Mouse (Mus musculus) forelimb bud, embryonic 11.5 days (tissue): ENCODE results near the gene Tfap4.

Source experiments
- DNase-seq: peaks from one replicate; pipeline ENCODE4 v3.0.0-alpha.2; 2012; ENCODE audit warnings: low read depth, low spot score

Tfap4 gene

DNA sequence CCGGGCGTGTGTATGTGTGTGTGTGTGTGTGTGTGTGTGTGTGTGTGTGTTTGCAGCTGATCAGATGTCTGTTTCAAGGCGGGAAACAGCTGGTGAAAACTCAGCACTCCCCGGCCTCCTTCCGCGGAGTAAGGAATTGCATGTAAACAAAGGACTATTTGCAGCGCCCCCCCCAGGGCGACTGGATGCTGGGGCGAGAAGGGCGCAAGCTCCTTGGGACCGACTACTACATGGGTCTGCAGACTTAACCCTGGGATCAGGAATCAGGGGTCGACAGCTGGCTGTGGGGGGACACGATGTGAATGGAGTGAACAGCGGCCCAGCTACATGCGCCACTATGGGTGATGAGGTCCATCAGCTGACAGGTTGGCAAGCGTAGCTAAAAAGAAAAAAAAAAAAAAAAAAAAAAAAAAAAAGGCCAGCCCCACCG, at the start of gene Tfap4:
Gene Tfap4, minus strand, starts transcription at position 140 of the 430 bp plus-strand sequence.
- DNase-seq, result peak; percentile 92

DNA sequence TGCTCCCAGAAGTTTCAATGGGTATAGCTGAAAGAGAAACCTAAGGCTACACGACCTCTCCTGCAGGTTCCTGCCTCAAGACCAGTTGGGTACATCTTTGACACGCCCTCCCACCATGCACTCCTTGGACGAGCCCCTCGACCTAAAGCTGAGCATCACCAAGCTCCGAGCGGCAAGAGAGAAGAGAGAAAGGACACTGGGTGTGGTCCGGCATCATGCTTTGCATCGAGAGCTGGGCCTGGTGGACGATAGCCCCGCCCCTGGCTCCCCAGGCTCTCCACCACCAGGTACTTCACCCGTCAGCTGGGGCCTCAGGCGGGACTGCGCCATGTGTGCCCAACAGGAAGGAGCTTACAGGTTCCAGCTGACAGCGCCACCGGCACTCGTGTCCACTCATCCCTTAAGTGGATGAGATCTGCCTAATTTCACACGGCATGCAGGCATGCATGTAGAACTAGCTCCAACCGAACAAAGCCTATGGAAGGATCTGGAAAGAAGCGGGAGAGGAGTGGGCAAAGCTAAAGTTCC, 48.9 kb upstream of the Tfap4 start:
- no peak for DNase-seq

DNA sequence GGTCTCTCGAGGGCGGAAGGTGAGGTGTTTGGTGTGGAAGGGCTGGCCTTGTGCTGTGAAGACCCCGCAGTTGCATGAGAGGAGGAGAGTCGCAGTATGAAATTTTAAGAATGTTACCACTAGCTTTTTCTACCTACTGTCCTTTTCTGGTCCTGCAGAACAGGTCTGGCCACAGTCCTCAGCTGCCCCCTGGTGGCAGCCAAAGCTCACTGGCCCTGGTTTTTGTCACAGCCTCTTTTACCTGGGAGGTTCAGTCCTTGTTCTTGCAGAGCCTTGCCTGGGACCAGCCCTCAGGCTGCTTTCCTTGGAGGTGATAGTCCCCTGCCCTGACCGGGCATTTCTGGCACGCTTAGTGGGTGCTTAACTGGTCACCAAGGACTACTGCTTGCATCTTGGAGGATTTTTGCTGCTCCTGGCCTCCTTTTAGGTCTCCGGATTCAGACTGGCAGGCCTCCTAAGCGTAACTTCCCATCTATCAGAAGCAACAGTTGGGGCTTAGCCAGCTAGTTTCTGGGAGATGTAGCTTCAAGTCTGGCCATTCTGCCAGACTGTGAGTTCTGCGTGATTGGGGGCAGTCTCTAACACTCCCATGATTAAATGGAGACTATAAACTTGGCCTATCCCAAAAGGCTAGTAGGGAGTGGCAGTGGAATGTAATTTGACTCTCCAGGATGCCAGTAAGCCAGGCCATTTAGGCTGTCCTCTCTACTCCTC, 48.3 kb upstream of the Tfap4 start:
- peak; percentile 86 for DNase-seq

- DNase-seq, result no peak
These were observed 46.9 kb upstream of the Tfap4 start for GRCm38 (mm10) chr16:4606431-4607084.

GRCm38 (mm10) chr16:4605514-4606131, 46.0 kb upstream of the Tfap4 start:
- DNase-seq, result no peak

- DNase-seq, result no peak
These were observed 44.7 kb upstream of the Tfap4 start for GRCm38 (mm10) chr16:4604293-4604837.

GRCm38 (mm10) chr16:4603453-4603837, 43.8 kb upstream of the Tfap4 start:
- no peak for DNase-seq

GRCm38 (mm10) chr16:4602766-4603452, 43.3 kb upstream of the Tfap4 start:
- DNase-seq, result peak; percentile 76

DNA sequence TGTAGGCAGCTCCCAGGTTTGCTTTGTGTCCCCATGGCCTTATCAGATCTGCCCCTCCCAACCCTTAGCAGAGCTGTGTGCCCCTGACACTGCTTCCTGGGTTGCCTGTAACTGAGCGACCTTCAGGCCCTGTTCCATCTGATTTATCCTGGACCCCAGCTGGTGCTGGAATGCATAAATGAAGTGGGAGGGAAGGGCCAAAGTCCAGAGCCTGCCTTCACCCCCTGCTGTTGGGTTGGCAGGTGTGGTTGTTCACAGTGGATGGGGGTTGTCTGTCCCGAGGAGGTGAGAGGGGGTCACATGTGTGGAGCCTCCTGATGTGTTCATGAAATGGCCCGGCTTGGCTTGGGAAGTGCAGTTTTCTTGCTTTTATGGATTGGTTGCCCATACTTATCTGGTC, 42.5 kb upstream of the Tfap4 start:
- no peak for DNase-seq

- no peak for DNase-seq
These were observed 41.2 kb upstream of the Tfap4 start for GRCm38 (mm10) chr16:4600701-4601310.

- DNase-seq, result no peak
These were observed 40.0 kb upstream of the Tfap4 start for GRCm38 (mm10) chr16:4599616-4600015.

GRCm38 (mm10) chr16:4598891-4599543, 39.4 kb upstream of the Tfap4 start:
- no peak for DNase-seq

DNA sequence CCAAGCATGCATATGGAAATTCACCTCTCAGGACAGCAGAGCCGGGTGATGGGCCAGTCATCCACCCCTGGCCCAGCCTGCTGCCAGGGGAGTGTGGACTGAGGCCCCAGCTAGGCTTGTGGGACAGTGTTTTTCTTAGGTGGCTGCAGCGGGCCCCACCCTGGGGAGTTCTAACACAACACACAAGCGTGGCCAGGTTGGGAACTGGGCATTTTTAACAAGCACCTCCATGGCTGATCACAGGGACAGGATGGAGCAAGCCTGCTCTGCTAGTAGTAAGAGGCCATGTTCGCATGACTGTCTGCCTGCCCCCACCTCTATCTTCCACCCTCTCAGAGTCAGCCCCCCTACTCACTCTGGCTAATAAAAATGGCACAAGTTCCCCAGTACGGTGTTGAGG, 38.4 kb upstream of the Tfap4 start:
- DNase-seq, result no peak

DNA sequence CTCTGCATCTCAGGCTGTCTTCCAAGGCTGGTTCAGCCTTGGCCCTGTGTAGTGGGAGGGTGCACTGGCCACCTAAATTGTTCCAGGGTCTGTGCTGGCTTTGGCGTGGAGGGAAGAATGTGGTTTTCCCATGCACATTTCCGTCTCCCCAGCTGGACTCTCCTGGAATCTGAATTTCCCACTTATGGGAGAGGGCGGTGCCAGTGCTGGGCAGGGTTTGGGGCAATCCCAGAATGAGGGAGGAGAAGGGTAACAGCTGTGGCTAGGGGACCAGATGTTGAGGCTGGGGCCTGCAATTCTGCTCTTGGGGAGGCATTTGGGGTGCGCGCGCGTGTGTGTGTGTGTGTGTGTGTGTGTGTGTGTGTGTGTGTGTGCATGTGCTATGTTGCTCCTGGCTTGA, 37.6 kb upstream of the Tfap4 start:
- no peak for DNase-seq

GRCm38 (mm10) chr16:4596836-4597235, 37.2 kb upstream of the Tfap4 start:
- no peak for DNase-seq

- no peak for DNase-seq
These were observed 36.6 kb upstream of the Tfap4 start for GRCm38 (mm10) chr16:4596141-4596728.

GRCm38 (mm10) chr16:4595527-4595963, 35.9 kb upstream of the Tfap4 start:
- DNase-seq, result no peak

GRCm38 (mm10) chr16:4594814-4595526, 35.3 kb upstream of the Tfap4 start:
- no peak for DNase-seq

DNA sequence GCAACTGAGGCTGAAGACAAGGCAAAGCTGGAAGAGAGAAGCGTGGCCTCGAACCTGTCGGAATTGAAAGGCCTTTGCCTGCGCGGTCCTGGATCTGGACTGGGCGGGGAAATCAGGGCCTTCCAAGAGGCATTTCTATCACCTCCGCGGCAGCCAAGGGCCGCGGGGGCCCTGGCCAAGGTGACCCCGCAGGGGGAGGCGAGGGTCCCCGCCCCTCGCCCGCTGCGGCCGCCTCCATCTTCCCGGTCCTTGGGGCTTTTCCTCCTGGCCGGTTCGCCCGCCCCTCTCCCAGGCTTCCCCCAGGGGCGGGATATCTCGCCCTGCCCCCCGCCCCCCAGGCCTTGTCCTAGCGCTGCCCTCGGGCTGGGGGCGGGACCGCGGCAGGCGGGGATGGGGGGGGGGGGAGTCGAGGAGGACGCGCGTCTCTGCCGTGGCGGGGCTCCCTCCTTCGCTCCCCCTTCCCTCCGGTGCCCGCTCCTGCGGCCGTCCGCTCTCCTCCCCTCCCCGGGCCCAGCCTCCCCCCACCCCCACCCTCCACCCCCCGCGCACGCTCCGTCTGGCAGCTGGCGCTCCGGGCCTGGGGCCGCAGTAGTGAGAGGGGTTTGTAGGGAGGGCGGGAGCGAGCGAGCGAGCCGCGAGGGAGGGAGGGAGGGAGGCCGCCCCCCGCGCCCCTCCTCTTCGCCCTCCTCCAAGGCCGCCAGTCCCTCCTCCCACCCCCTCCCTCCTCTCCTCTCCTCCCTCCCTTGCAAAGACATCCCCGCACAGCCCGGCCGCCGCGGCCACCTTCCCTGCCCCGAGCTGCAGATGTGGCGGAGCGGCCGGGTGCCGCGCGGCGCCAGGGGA, 34.5 kb upstream of the Tfap4 start, which contains the start of gene Glis2:
Gene Glis2, plus strand, starts transcription at position 743 of the 843 bp plus-strand sequence.
- DNase-seq, result peak; percentile 88
